Mouse (Mus musculus): ENCODE measurements around the gene Erp44. TPM values are rescaled to one million over a fixed set of nuclear protein-coding genes. Genes with fewer than 3 reads are reported as not detected.

Erp44 gene
- total RNA-seq, 1 experiment from 2014 or later: 86.8 TPM

DNA sequence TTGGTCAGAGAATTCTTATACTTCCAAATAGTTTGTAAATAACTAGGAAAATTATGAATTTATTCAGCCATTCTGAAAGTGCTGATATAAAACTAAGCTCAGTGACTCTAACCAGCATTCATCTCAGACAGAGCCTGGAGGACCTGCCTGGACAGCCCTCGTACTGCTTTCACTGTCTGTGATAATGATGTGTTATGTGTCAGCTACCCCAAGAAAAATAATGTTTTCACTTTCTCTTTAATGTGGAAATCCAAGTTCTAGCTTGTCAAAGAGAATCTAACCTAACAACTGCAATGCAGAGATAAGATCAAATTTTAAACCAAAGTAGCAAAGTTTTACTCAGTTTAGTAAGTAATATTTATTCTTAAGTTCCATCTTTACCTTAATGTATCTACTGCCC is 35.6 kb downstream of the Erp44 start:
- ATAC-seq (replicated peaks; ENCODE audit: low read depth, poor library complexity, severe bottlenecking): no peak

GRCm38 (mm10) chr4:48242482-48242881 is 36.9 kb downstream of the Erp44 start:
- no peak for ATAC-seq (replicated peaks; ENCODE audit: low read depth, poor library complexity, severe bottlenecking)

- no peak for ATAC-seq (replicated peaks; ENCODE audit: low read depth, poor library complexity, severe bottlenecking)
Measured at GRCm38 (mm10) chr4:48239046-48239445, 40.3 kb downstream of the Erp44 start.

- no peak for ATAC-seq (replicated peaks; ENCODE audit: low read depth, poor library complexity, severe bottlenecking)
Measured at GRCm38 (mm10) chr4:48236721-48237120, 42.6 kb downstream of the Erp44 start.

- ATAC-seq (replicated peaks; ENCODE audit: low read depth, poor library complexity, severe bottlenecking): no peak
Measured at GRCm38 (mm10) chr4:48226800-48227199, 52.6 kb downstream of the Erp44 start.

GRCm38 (mm10) chr4:48225604-48226003 is 53.8 kb downstream of the Erp44 start:
- no peak for ATAC-seq (replicated peaks; ENCODE audit: low read depth, poor library complexity, severe bottlenecking)

DNA sequence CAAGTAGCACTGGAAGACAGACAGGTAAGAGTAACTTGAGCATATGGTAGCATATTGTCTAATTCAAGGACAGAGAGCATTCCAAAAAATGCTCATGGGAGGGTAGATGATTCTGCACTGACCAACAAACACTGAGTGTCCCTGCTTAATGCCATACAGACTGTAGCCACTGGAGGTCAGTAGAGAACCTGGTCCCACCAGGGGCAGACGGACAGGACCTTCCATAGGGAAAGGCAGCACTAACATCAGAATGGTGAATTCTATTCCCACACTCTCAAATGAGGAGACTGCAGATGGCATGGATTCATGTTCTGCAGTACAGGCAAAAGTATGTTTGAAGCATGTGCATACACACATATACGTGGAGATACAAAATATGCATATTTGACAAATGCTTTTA is 54.2 kb downstream of the Erp44 start:
- ATAC-seq (replicated peaks; ENCODE audit: low read depth, poor library complexity, severe bottlenecking): peak; percentile 85; the same call in 1 of the 2 replicates

- no peak for ATAC-seq (replicated peaks; ENCODE audit: low read depth, poor library complexity, severe bottlenecking)
Measured at GRCm38 (mm10) chr4:48203564-48203963, 75.8 kb downstream of the Erp44 start.

GRCm38 (mm10) chr4:48198447-48198846 is 80.9 kb downstream of the Erp44 start:
- ATAC-seq (replicated peaks; ENCODE audit: low read depth, poor library complexity, severe bottlenecking): no peak

DNA sequence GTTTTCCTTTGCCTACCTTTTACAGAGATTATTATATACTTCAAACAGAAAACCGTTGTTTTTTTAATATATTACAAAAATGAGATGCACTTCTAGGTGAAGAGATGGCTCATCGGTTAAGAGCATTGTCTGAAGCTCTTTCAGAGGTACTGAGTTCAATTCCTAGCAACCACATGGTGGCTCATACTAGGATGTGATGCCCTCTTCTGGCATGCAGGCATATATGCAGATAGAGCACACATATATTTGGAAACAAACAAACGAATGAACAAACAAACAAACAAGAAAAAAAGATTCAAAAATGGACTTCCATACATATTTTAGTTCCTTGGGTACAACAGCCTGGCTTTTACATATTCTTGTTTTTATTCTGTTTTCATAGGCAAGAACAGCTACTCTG is 81.4 kb downstream of the Erp44 start:
- ATAC-seq (replicated peaks; ENCODE audit: low read depth, poor library complexity, severe bottlenecking): no peak

GRCm38 (mm10) chr4:48182115-48182806 is 97.1 kb downstream of the Erp44 start:
- peak; percentile 97 for ATAC-seq (replicated peaks; ENCODE audit: low read depth, poor library complexity, severe bottlenecking)

- no peak for ATAC-seq (replicated peaks; ENCODE audit: low read depth, poor library complexity, severe bottlenecking)
Measured at GRCm38 (mm10) chr4:48181366-48181765, 98.0 kb downstream of the Erp44 start.

DNA sequence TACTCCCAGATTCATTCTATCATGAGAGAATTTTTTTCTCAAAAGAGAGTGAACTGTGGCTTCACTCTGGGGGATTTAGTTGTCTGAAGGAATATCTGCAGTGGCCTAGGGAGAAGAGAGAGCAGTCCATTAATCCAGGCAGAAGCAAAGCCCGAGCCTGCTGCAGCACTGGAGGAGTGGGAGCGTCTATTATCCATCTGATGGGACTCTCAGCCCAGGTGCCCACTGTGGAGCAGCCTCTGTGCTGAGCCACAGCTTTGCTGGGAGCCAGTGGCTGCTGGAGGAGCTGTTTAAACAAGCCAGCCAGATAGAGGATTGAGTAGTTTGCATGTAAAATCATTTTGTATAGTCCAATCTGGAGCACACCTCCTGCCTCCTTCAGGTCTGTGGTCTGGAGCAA is 98.4 kb downstream of the Erp44 start:
- no peak for ATAC-seq (replicated peaks; ENCODE audit: low read depth, poor library complexity, severe bottlenecking)

DNA sequence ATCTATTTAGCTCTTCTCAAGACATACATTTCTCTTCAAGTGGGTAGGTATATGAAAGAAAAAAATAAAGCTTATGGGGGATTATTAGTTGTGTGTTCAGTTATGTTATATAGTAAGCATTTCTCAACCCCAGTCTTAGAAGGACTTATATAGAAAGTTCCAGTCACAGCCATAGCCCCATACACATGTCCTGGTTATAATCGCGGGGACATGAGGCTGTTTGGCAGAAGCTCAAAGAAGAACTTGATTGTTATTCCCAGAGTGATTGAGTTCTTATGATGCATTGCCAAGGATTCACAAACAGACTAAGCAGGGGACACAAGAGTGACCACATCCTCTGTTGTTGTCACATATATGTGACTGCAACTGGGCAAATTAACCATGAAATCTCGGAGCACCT is 103.7 kb downstream of the Erp44 start:
- ATAC-seq (replicated peaks; ENCODE audit: low read depth, poor library complexity, severe bottlenecking): no peak

DNA sequence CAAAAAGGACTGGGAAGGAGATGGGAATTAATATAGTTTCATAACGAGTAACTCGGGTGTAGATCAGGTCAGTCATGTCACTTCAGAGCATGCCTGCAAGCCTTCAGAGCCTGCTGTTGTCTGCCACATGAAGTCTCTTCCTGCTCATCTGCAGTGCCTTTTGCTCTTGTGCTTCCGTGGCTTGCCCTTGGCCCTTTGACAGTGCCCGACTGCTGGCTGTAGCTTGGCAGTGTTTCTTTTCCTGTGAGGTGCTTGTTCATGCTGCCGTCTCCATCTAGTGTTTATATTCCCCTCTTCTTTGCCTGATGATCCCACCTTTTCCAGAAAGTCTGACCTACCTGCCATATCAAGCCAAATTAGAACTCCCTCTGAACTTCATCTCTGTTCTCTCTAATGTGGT is 115.5 kb downstream of the Erp44 start:
- no peak for ATAC-seq (replicated peaks; ENCODE audit: low read depth, poor library complexity, severe bottlenecking)

DNA sequence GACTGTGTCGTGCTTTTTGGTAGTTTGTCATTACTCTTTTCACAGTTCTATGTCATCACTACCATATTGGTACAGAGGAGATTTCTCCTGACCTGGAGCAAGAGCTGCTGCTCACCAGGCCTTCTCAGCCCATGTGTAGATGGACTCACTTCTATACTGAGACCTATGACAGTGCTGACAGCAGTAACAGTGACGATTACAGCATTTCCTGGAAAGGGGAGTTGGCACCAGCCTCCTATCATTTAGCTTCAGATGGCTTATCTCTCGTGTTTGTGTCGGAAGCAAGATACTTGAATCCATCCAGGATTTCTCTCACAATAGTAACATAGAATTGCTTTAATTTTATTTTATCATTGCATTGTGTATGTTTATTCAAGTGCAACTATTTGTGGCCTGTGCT is 119.0 kb downstream of the Erp44 start:
- ATAC-seq (replicated peaks; ENCODE audit: low read depth, poor library complexity, severe bottlenecking): no peak

DNA sequence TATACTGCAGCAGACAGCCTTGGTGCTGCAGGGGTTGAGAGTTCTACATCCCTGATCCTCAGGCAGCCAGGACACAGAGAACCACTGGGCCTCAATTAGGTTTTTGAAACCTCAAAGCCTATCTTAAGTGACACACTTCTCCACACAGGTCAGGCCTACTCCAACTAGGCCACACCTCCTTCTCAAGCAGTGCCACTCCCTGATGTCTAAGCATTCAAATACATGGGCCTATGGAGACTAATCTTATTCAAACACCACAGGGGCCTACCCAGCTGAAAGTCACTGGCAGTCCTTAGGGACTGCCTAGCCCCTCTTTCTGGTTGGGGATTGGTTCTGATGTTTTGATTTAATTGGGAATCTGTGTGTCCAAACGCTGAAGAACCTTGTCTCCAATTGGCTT is 123.5 kb downstream of the Erp44 start:
- ATAC-seq (replicated peaks; ENCODE audit: low read depth, poor library complexity, severe bottlenecking): 0 out of 2 replicates have a peak, but pooled peaks have one; percentile 36

GRCm38 (mm10) chr4:48153229-48153628 is 126.1 kb downstream of the Erp44 start:
- no peak for ATAC-seq (replicated peaks; ENCODE audit: low read depth, poor library complexity, severe bottlenecking)

- ATAC-seq (replicated peaks; ENCODE audit: low read depth, poor library complexity, severe bottlenecking): no peak
Measured at GRCm38 (mm10) chr4:48149492-48149891, 129.9 kb downstream of the Erp44 start.
